Mouse (Mus musculus) adrenal gland, postnatal 10 days (tissue): ENCODE results near the gene Cxcl14. TPM values are rescaled to one million over a fixed set of nuclear protein-coding genes. Genes with fewer than 3 reads are reported as not detected.

Experiments used
- DNase-seq: peaks from one replicate; pipeline ENCODE4 v3.0.0; 2021; ENCODE audit warnings: mixed read lengths
- total RNA-seq, 2 experiments: library from RNA; stranded (reverse); gene quantifications; 2 replicates each; pipeline ENCODE4 v1.2.3; 2021

The Cxcl14 gene
- total RNA-seq, 2 experiments from 2014 or later, result 15.0 to 16.3 TPM

DNA sequence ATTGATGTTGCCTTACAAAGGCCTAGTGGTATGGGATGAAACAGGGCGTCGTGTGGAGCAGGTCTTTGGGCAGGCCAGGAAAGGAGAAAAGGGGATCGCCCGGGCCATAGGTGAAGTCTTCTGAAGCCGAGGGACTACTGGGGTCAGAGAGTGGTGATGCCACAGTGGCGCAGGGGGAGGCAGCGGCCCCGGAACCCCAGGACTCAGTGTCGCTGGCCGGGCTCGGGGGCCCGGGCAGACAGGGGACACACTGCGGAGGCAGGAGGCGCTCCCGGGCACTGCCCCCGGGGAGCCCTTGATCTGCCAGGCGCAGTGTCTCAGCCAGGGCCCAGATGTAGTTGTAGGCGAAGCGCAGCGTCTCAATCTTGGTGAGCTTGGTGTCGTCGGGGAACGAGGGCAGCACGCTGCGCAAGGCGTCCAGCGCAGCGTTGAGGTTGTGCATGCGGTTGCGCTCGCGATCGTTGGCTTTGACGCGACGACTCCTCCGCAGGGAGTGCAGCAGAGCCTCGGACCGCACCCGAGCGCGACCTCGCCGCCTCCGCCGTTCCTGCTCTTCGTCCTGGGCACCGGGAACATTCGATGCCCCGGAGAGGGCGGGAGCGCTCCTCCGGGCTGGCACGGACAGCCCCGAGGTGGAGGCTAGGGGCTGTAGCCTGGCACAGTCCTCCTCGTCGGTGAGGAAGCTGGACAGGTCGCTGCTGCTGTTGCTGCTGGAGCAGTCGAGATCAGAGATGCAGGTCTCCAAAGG, 45.0 kb downstream of the Cxcl14 start:
- no peak for DNase-seq

DNA sequence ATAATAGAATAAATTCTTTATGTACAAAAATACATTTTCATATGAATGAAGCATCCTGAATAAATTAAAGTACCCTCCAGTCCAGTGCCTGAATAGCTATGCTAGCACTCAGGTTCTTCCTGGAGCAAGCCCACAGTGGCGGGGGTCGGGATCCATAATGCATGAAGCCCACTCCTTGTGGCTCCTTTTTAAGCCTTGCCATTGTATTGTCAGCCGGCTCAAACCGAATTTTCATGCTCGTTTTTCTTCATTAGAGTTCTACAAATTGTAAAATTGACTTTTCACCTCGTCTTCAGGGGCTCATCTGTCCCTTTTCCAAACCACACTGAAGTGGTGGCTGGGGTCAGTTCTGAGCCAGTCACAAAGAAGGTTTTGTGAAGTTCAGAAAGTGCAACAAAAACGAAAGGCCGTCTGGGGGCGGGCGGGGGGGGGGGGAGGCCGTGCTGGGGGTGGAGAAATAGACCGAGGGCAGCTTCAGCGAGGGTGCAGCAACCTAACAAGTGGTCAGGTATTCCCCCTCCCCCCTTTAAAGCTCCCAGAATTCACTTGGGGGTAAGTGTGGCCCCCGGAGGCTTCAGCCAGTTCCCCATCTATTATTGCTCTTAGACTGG, 45.7 kb downstream of the Cxcl14 start:
- DNase-seq, result no peak

DNA sequence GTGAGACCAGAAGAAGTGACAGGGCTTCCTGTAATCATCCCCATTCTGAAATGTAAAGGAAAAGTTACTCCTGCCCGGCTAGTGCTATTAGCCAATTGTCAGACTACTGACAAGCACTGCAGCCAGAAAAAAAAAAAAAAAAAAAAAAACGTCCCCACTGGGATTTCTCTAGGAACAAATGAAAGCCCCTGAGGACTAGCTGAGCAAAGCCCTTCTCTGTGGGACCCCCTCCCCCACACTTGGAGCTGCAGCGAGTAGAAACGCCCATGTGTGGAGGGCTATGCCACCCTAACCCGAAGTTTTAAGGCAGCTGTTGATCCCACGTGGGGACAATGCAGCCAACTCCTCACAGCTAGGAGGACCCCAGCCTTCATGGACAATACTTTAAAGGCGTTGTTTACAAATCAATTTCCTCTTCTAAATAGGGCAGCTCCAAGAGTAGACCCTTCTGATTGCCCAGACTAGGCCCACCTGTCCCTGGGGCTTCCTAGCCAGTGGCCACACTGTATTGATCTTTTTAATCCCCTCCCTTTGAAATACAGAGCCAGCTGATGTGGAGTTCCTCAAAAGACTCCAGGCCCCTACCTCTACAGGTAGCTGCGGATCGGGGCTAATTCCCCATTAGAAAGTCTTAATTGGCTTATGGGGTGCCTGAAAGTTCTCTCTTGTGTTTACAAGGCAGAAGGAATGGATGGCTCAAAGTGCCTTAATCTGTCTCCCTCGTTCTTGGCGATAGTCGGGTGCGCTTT, 46.6 kb downstream of the Cxcl14 start:
- DNase-seq, result no peak

DNA sequence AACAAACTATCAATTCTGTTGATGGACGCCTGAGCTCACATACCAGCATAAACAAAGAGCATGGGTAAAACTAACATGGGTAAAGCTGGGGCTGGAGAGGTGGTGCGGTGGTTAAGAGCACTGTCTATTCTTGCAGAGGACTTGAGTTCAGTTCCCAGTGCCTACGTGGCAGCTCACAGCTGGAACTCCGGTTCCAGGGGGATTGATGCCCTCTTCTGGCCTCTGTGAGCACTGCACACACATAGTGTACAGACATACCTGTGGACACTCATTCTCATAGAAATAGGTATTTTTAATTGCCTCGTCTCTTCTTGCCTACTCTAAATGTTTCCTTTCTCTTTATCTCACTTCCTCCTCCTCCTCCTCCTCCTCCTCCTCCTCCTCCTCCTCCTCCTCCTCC, 53.2 kb downstream of the Cxcl14 start:
- no peak for DNase-seq

DNA sequence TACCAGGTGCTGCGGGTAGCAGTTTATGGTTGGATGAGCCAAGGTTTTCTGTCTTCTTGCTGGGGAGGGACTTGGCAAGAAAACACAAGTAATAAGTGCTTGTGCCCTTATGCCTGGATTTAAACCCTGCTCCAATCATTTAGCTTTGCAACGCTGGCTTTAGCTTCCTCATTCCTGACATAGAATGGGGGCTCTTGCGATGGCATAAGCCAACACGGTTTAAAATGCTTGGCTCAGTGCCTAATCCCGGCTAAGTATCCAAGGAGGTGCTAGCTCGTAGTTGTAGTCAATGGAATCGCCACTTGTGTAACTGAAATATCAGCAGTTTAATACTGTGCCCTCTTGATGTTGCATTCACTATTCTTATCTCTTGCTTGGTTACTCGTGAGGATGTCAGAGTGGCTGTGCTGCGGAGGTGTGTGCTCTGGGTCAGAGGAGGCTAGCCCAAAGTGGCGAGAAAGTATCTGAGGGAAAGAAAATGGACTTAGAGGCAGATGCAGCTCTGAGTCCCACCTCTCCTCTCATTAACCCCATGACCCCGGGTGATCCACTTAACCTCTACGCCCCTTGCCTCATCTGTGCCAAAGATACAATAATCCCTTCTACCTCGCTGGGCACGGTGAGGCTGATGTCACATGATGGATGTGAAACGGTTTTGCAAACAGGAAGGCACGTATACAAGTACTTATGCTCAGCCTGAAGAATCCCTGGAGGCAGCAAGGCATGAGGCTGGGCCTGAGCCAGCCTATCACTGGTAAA, 56.2 kb downstream of the Cxcl14 start:
- no peak for DNase-seq

Other genes with a start within 250 kb of the Cxcl14 start
- 100 to 1,000 TPM; 117 to 122 TPM for gene H2afy, start 160.2 kb downstream of the Cxcl14 start, total RNA-seq
- gene Tifab, start 117.7 kb downstream of the Cxcl14 start, total RNA-seq, result 1 to 10 TPM; 1.8 TPM
- gene Neurog1, start 44.4 kb downstream of the Cxcl14 start, total RNA-seq, result not detected
- gene Gm3045, start 130.0 kb upstream of the Cxcl14 start, total RNA-seq, result not detected
- gene Slc25a48, start 141.8 kb upstream of the Cxcl14 start, total RNA-seq, result 1 to 10 TPM; 4.1 to 4.5 TPM
- gene Il9, start 185.7 kb upstream of the Cxcl14 start, total RNA-seq, result not detected
- 1 to 10 TPM; 2.5 to 4.5 TPM for gene Fbxl21, start 225.9 kb upstream of the Cxcl14 start, total RNA-seq